Mouse (Mus musculus): ENCODE measurements around the gene Defb21.

DNA sequence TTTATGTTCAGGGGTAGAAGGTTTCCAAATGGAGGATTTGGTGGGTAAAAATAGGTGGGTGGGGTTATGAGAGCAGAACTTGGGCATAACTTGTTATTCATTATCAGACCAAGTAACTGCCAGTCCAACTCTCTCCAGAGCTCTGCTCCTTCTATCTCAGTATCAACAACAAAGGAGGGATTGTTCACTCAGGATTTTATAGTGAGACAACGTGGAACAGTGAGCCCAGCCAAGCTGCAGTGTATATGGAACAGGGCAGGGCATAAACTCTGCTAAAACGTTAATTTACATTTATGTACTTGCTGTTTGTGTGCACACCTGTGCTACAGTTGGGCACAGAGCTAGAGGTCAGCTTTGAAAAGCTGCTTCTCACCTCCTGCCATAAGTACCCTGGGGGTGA, 15.9 kb downstream of the Defb21 start:
- no peak for TF ChIP-seq CTCF (IDR thresholded peaks at IDR 0.05; ENCODE audit: control insufficient read depth, insufficient read depth, insufficient replicate concordance, low read depth, low read length)
- TF ChIP-seq POLR2A (IDR thresholded peaks at IDR 0.05; ENCODE audit: control insufficient read depth, low read depth, low read length), result no peak

Measured in testis, adult 2 months (tissue).